Mouse (Mus musculus): Measurements from ENCODE around the gene Cavin4. TPM values are rescaled to one million over a fixed set of nuclear protein-coding genes. Genes with fewer than 3 reads are reported as not detected.

Gene Cavin4
- polyA plus RNA-seq, 1 experiment from 2014 or later = 1.3 TPM

DNA sequence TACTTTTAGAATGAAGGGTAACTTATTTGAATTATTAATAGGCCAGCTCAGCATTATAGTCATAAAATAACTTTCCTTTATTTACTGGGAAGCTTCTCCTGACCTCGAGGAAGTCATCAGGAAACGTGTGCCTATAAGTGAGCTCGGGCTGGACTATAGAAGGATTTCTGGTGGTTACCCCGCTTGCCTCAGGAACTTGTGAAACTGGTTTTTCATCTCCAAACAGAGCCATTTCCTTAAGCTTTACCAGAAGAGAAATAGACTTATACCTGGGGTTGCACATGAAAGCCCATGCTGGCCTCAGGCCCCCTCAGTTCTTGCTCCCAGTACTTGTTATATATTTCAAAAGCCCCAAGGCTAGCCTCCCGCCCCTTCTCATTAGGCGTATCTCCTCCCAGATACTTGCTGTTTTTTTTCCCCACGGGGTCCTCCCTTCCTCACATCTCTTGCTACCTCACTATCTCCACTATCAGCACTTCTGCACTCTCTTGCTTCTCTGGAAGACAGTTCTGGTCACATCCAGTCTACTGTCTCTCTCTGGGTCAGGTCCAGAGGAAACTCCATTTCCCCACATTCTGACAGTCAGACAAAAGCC lies 21.4 kb downstream of the Cavin4 start:
- Histone ChIP-seq H3K4me1 (replicated peaks; ENCODE audit: control insufficient read depth, insufficient read depth, low read length) (no peaks in the 10 kb centered on the region), H3K4me2 (ENCODE audit: low read depth, low read length, severe bottlenecking) (no peak overlapping the region), H3K27ac (ENCODE audit: low read depth, low read length) (no peak overlapping the region), H3K27me3 (ENCODE audit: control insufficient read depth, insufficient read depth, low read length) (no peaks in the 10 kb centered on the region), H3K36me3 (ENCODE audit: control insufficient read depth, insufficient read depth, low read length) (no peaks in the 10 kb centered on the region), H3K4me3 (ENCODE audit: low read depth, low read length) (no peak overlapping the region), H3K9me3 (ENCODE audit: control insufficient read depth, low read length) (no peaks in the 10 kb centered on the region), H3K9ac (ENCODE audit: low read length) (no peak overlapping the region)
- WGBS = 84% methylated on average over 7 of the region's 7 CpGs
- ATAC-seq (replicated peaks; ENCODE audit: low FRiP score) (no peak), DNase-seq (ENCODE audit: low spot score) (no peak)

- H3K36me3 ChIP-seq (ENCODE audit: control insufficient read depth, insufficient read depth, low read length) = no peaks in the 10 kb centered on the region
- H3K4me3 ChIP-seq (ENCODE audit: low read depth, low read length) = no peak overlapping the region
- H3K4me2 ChIP-seq (ENCODE audit: low read depth, low read length, severe bottlenecking) = no peak overlapping the region
- H3K4me1 ChIP-seq (replicated peaks; ENCODE audit: control insufficient read depth, insufficient read depth, low read length) = no peaks in the 10 kb centered on the region; the same call in 1 of the 2 replicates
- WGBS = 84% methylated on average over 6 of the region's 6 CpGs
- H3K9ac ChIP-seq (ENCODE audit: low read length) = no peak overlapping the region
- no peaks in the 10 kb centered on the region for H3K27me3 ChIP-seq (ENCODE audit: control insufficient read depth, insufficient read depth, low read length)
- H3K27ac ChIP-seq (ENCODE audit: low read depth, low read length) = no peak overlapping the region
- H3K9me3 ChIP-seq (ENCODE audit: control insufficient read depth, low read length) = no peaks in the 10 kb centered on the region
- no peak for DNase-seq (ENCODE audit: low spot score)
- no peak for ATAC-seq (replicated peaks; ENCODE audit: low FRiP score)
Observed at GRCm38 (mm10) chr4:48688148-48688547, 24.8 kb downstream of the Cavin4 start.

DNA sequence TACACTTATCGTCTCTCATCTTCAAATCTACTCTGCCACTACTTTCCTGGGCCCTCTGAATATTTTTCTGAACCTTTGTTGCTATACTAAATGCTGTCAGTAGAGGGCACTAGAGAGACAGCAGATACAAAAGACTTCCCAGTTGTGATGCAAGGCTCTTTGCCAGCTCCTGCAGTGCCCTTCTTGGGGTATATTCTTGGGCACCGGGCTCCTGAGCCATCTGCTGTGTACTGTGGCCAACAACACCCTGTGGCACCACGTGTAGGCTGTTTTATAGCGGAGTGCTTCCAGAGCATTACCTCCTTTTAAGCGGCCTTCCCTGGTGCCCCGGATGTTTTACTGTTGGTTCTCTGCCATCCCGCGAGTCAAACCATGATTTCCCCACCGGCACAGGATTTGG lies 27.3 kb downstream of the Cavin4 start:
- no peak overlapping the region for H3K4me2 ChIP-seq (ENCODE audit: low read depth, low read length, severe bottlenecking)
- no peak overlapping the region for H3K4me3 ChIP-seq (ENCODE audit: low read depth, low read length)
- no peaks in the 10 kb centered on the region for H3K36me3 ChIP-seq (ENCODE audit: control insufficient read depth, insufficient read depth, low read length)
- no peak overlapping the region for H3K27ac ChIP-seq (ENCODE audit: low read depth, low read length)
- 87% methylated on average over 9 of the region's 9 CpGs for WGBS
- H3K9ac ChIP-seq (ENCODE audit: low read length) = no peak overlapping the region
- H3K27me3 ChIP-seq (ENCODE audit: control insufficient read depth, insufficient read depth, low read length) = no peaks in the 10 kb centered on the region
- H3K9me3 ChIP-seq (ENCODE audit: control insufficient read depth, low read length) = no peaks in the 10 kb centered on the region
- DNase-seq (ENCODE audit: low spot score) (no peak), ATAC-seq (replicated peaks; ENCODE audit: low FRiP score) (no peak)
- H3K4me1 ChIP-seq (replicated peaks; ENCODE audit: control insufficient read depth, insufficient read depth, low read length) = no peaks in the 10 kb centered on the region; the same call in 1 of the 2 replicates

GRCm38 (mm10) chr4:48691793-48692437 lies 28.6 kb downstream of the Cavin4 start:
- 0 out of 2 replicates have a peak overlapping the region, but pooled peaks have one; percentile 37 for H3K27ac ChIP-seq (ENCODE audit: low read depth, low read length)
- no peaks in the 10 kb centered on the region; the same call in 1 of the 2 replicates for H3K4me1 ChIP-seq (replicated peaks; ENCODE audit: control insufficient read depth, insufficient read depth, low read length)
- H3K4me3 ChIP-seq (ENCODE audit: low read depth, low read length) = no peak overlapping the region
- no peaks in the 10 kb centered on the region for H3K27me3 ChIP-seq (ENCODE audit: control insufficient read depth, insufficient read depth, low read length)
- no peaks in the 10 kb centered on the region for H3K36me3 ChIP-seq (ENCODE audit: control insufficient read depth, insufficient read depth, low read length)
- DNase-seq (ENCODE audit: low spot score) (peak; percentile 74), ATAC-seq (replicated peaks; ENCODE audit: low FRiP score) (peak; percentile 75)
- 42% methylated on average over 7 of the region's 7 CpGs for WGBS
- H3K9ac ChIP-seq (ENCODE audit: low read length) = no peak overlapping the region
- no peaks in the 10 kb centered on the region for H3K9me3 ChIP-seq (ENCODE audit: control insufficient read depth, low read length)
- 0 out of 2 replicates have a peak overlapping the region, but pooled peaks have one; percentile 11 for H3K4me2 ChIP-seq (ENCODE audit: low read depth, low read length, severe bottlenecking)

DNA sequence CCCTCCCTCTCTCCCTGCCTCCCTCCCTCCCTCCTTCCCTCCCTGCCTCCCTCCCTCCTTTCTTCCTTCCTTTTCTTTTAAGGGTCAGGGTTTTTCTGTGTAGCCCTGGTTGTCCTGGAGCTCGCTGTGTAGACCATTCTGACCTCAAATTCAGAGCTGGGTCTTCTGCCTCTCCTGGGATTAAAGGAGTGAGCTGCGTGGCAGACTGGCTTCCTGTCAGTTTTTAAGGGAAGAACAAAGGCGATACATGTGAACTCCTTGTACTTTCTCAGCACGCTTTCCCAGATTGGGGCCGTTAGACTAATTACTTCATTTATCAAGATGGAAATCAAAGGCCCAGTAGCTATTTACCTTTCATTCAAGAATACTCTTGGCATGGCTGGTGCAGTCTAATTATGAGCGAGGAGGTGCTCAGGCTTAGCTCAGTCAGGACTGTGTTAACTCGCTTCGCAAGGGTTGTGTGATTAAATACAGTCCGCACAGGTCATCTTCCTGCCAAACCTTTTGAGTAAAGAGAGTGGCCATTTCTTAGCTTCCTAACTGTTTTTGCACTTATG lies 29.5 kb downstream of the Cavin4 start:
- H3K4me1 ChIP-seq (replicated peaks; ENCODE audit: control insufficient read depth, insufficient read depth, low read length) = no peaks in the 10 kb centered on the region; the same call in 1 of the 2 replicates
- H3K36me3 ChIP-seq (ENCODE audit: control insufficient read depth, insufficient read depth, low read length) = no peaks in the 10 kb centered on the region
- no peak overlapping the region for H3K4me3 ChIP-seq (ENCODE audit: low read depth, low read length)
- no peaks in the 10 kb centered on the region for H3K27me3 ChIP-seq (ENCODE audit: control insufficient read depth, insufficient read depth, low read length)
- no peaks in the 10 kb centered on the region for H3K9me3 ChIP-seq (ENCODE audit: control insufficient read depth, low read length)
- H3K9ac ChIP-seq (ENCODE audit: low read length) = no peak overlapping the region
- ATAC-seq (replicated peaks; ENCODE audit: low FRiP score) = peak; percentile 71
- WGBS = 31% methylated on average over 9 of the region's 9 CpGs
- no peak overlapping the region for H3K4me2 ChIP-seq (ENCODE audit: low read depth, low read length, severe bottlenecking)
- DNase-seq (ENCODE audit: low spot score) = no peak
- H3K27ac ChIP-seq (ENCODE audit: low read depth, low read length) = 0 out of 2 replicates have a peak overlapping the region, but pooled peaks have one; percentile 37

DNA sequence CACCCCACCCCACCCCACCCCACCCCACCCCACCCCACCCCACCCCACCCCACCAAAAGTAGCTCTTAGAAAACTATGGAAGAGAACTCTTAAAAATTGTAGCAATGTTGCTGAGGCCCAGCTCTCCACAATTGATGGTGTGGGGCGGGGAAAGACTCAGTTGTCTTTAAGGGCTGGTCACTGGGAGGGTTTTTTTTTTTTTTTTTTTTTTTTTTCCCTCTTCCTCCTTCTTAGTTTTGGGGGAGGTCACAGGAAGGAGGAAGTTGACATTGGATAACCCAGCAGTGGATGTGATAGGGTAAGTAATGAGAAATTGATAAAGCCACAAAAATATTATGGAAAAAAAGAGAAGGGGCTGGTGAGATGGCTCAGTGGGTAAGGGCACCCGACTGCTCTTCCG lies 33.4 kb downstream of the Cavin4 start:
- no peaks in the 10 kb centered on the region for H3K36me3 ChIP-seq (ENCODE audit: control insufficient read depth, insufficient read depth, low read length)
- ATAC-seq (replicated peaks; ENCODE audit: low FRiP score) = no peak
- no peak overlapping the region for H3K9ac ChIP-seq (ENCODE audit: low read length)
- 92% methylated on average over 3 of the region's 3 CpGs for WGBS
- no peak for DNase-seq (ENCODE audit: low spot score)
- no peak overlapping the region for H3K27ac ChIP-seq (ENCODE audit: low read depth, low read length)
- H3K9me3 ChIP-seq (ENCODE audit: control insufficient read depth, low read length) = no peaks in the 10 kb centered on the region
- no peaks in the 10 kb centered on the region for H3K27me3 ChIP-seq (ENCODE audit: control insufficient read depth, insufficient read depth, low read length)
- no peak overlapping the region for H3K4me2 ChIP-seq (ENCODE audit: low read depth, low read length, severe bottlenecking)
- no peaks in the 10 kb centered on the region; the same call in 1 of the 2 replicates for H3K4me1 ChIP-seq (replicated peaks; ENCODE audit: control insufficient read depth, insufficient read depth, low read length)
- H3K4me3 ChIP-seq (ENCODE audit: low read depth, low read length) = no peak overlapping the region

DNA sequence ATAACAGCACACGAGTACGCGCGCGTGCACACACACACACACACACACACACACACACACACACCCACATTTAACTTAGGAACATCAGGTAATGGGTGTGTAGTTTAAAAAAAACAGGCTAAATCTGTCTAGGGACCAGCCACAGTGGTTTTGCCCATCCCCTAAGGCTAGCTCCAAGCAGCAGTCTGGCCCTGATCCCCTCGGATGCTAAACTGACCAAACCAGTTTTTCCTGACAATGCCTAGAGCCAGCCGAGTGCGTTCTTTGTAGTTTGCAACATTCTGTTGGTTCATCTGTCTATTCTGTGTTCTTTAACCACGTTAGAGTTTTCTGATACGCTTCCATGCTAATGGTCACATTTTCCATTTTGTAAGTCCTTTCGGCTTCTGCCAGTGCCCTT lies 34.0 kb downstream of the Cavin4 start:
- no peak overlapping the region for H3K4me2 ChIP-seq (ENCODE audit: low read depth, low read length, severe bottlenecking)
- no peak overlapping the region for H3K4me3 ChIP-seq (ENCODE audit: low read depth, low read length)
- no peak overlapping the region for H3K27ac ChIP-seq (ENCODE audit: low read depth, low read length)
- no peaks in the 10 kb centered on the region for H3K9me3 ChIP-seq (ENCODE audit: control insufficient read depth, low read length)
- H3K4me1 ChIP-seq (replicated peaks; ENCODE audit: control insufficient read depth, insufficient read depth, low read length) = no peaks in the 10 kb centered on the region; the same call in 1 of the 2 replicates
- H3K27me3 ChIP-seq (ENCODE audit: control insufficient read depth, insufficient read depth, low read length) = no peaks in the 10 kb centered on the region
- H3K9ac ChIP-seq (ENCODE audit: low read length) = no peak overlapping the region
- no peaks in the 10 kb centered on the region for H3K36me3 ChIP-seq (ENCODE audit: control insufficient read depth, insufficient read depth, low read length)
- WGBS = 58% methylated on average over 11 of the region's 11 CpGs
- DNase-seq (ENCODE audit: low spot score) (no peak), ATAC-seq (replicated peaks; ENCODE audit: low FRiP score) (no peak)

DNA sequence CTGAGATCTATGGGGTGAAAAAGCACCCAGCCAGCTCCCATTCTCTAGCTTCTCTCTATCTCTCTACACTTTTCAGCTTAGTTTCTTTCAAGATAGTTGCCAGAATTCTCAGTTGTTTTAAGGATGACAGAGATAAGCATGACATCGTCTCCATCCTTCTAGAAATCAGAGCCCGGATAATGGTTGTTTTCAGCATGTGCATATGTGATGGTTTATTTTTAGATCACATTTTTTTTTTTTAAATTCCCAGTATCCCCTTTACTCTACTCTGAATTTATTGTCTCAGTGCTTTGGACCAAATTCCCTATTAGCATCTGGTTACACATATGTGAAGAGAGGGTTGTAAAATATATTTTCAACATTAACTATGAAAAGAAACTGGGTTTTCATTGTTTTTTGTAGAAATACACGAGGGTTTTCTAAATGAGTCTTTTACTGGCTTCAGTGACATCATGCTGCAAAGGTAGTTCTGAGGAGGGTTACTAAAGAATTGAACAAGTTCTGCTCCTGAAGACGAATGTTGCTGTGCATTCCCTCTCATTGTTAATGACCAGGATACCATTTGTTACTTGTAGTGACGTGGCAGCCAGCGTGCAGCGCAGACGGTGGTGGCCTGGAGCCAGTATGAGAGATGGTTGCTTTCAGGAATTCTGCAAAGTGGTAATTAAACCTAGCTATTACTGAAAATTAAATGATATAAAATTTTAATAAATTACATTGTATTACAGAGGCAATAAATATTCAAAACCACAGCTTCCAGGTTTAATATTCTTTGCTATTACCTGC lies 52.7 kb downstream of the Cavin4 start:
- ATAC-seq (replicated peaks; ENCODE audit: low FRiP score) = no peak
- H3K4me3 ChIP-seq (ENCODE audit: low read depth, low read length) = no peak overlapping the region
- H3K4me2 ChIP-seq (ENCODE audit: low read depth, low read length, severe bottlenecking) = no peak overlapping the region
- H3K27ac ChIP-seq (ENCODE audit: low read depth, low read length) = no peak overlapping the region
- H3K4me1 ChIP-seq (replicated peaks; ENCODE audit: control insufficient read depth, insufficient read depth, low read length) = no peaks in the 10 kb centered on the region
- H3K36me3 ChIP-seq (ENCODE audit: control insufficient read depth, insufficient read depth, low read length) = no peaks in the 10 kb centered on the region
- WGBS = 86% methylated on average over 8 of the region's 8 CpGs
- no peak overlapping the region for H3K9ac ChIP-seq (ENCODE audit: low read length)
- H3K27me3 ChIP-seq (ENCODE audit: control insufficient read depth, insufficient read depth, low read length) = no peaks in the 10 kb centered on the region
- DNase-seq (ENCODE audit: low spot score) = no peak
- H3K9me3 ChIP-seq (ENCODE audit: control insufficient read depth, low read length) = no peaks in the 10 kb centered on the region

Data from forebrain, embryonic 11.5 days (tissue).